Mouse (Mus musculus) kidney, embryonic 14.5 days (tissue): ENCODE results near the gene Arhgap8. TPM values are rescaled to one million over a fixed set of nuclear protein-coding genes. Genes with fewer than 3 reads are reported as not detected.

Experiments
- ATAC-seq: fragments of 200-750 bp; cut with Nextera tagmentation; 2 replicates; pipeline ENCODE4 v1.8.0; 2017; ENCODE audit warnings: moderate number of reproducible peaks, mild to moderate bottlenecking, moderate TSS enrichment, moderate library complexity; ENCODE audit not compliant: low FRiP score, low TSS enrichment
- H3K27ac ChIP-seq: fragments of 300-500 bp; sonication (generic); 2 replicates; pipeline ENCODE4 v1.5.1; 2014; ENCODE audit warnings: low read depth, mild to moderate bottlenecking, low read length, moderate library complexity, mixed read lengths
- H3K27me3 ChIP-seq: fragments of 300-500 bp; sonication (generic); 2 replicates; pipeline ENCODE4 v1.6.1; 2014; ENCODE audit warnings: mild to moderate bottlenecking, low read length; ENCODE audit not compliant: control insufficient read depth, insufficient read depth
- H3K36me3 ChIP-seq: fragments of 300-500 bp; sonication (generic); 2 replicates; pipeline ENCODE4 v1.6.1; 2014; ENCODE audit warnings: low read length, mixed read lengths; ENCODE audit not compliant: control insufficient read depth, insufficient read depth
- H3K4me1 ChIP-seq: fragments of 300-500 bp; sonication (generic); 2 replicates; pipeline ENCODE4 v1.6.1; 2014; ENCODE audit warnings: low read length, mixed read lengths; ENCODE audit not compliant: control insufficient read depth, insufficient read depth
- H3K4me2 ChIP-seq: fragments of 300-500 bp; sonication (generic); replicated peaks from 2 replicates; pipeline ENCODE4 v1.6.1; 2014; ENCODE audit warnings: low read depth, mild to moderate bottlenecking, low read length
- H3K4me3 ChIP-seq: fragments of 300-500 bp; sonication (generic); 2 replicates; pipeline ENCODE4 v1.5.1; 2014; ENCODE audit warnings: mild to moderate bottlenecking, low read length
- H3K9ac ChIP-seq: fragments of 300-500 bp; sonication (generic); 2 replicates; pipeline ENCODE4 v1.6.1; 2014; ENCODE audit warnings: low read depth, mild to moderate bottlenecking, low read length, moderate library complexity
- H3K9me3 ChIP-seq: fragments of 300-500 bp; sonication (generic); 2 replicates; pipeline ENCODE4 v1.6.1; 2016; ENCODE audit warnings: low read length; ENCODE audit not compliant: control insufficient read depth
- WGBS: fragments of 180-500 bp; shearing (Covaris S2); extraction: QIAGEN DNeasy Blood & Tissue Kit; methylation state at CpG from one replicate; pipeline ENCODE4 v1.1.7; 2014; 5-methylcytosine and 5-hydroxymethylcytosine counted together
- polyA plus RNA-seq: library from polyadenylated mRNA; unstranded; fragments of >200 nt; fragmentation: Nextera tagmentation; extraction: Ambion mirVana; gene quantifications from 2 replicates; pipeline ENCODE4 v1.2.1, GENCODE M21; 2014

The Arhgap8 gene
- polyA plus RNA-seq, 1 experiment from 2014 or later, result 10.2 TPM

DNA sequence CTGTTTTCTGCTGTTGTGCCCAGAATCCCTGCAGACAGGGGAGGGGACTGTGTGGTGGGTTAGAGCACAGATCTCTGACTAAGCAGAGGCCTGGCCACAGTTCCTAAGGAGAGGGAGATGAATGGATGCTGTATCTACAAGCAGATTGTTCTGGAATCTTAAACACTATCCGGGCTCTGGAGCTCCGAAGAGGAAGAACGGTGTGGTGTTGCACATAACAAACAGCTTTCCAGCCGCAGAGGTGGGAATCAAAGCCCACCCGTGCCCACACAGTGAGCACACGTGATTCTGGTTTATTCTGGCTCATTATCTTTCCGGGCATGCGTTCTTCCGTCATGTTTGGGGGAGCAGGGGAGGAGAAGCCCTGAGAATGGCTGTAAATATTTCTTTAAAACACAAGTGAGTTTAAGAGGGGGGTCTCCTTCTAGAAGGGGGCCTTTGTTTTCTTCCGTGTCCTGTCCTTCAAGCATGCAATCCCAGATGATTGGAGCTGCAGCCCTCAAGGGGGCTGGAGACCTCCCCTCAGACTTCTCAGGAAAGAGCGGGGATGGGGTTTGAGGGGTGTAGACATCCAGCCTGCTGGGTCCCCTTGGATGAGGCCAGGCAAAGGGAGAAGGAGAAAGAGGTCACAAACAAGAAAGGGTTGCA is 16.6 kb downstream of the Arhgap8 start:
- Histone ChIP-seq H3K36me3 (no peaks in the 10 kb centered on the region), H3K27me3 (no peaks in the 10 kb centered on the region), H3K4me3 (no peak overlapping the region), H3K9me3 (no peaks in the 10 kb centered on the region), H3K4me2 (no peak overlapping the region), H3K4me1 (peaks cover 9% of the 10 kb centered on the region), H3K27ac (no peak overlapping the region), H3K9ac (no peak overlapping the region)
- ATAC-seq, result no peak
- WGBS, result 74% methylated on average over 11 of the region's 11 CpGs

DNA sequence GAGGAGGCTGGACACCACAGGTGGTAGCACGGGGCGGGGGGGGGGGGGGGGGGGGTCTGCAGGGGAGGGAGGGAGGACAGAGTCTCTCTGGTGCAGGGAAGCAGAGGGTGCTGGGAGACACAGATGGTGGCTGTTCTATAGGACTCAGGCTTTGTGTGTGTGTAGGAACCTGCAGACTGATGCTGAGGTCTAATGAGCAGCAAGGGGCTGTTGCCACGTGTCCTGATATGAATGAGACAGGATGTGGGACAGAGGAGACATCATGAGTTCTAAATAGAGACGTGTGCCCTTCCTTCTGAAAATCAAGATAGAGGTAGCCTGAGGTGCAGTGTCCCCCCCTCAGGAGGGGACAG is 17.1 kb downstream of the Arhgap8 start:
- Histone ChIP-seq H3K36me3 (no peaks in the 10 kb centered on the region), H3K27me3 (no peaks in the 10 kb centered on the region)

DNA sequence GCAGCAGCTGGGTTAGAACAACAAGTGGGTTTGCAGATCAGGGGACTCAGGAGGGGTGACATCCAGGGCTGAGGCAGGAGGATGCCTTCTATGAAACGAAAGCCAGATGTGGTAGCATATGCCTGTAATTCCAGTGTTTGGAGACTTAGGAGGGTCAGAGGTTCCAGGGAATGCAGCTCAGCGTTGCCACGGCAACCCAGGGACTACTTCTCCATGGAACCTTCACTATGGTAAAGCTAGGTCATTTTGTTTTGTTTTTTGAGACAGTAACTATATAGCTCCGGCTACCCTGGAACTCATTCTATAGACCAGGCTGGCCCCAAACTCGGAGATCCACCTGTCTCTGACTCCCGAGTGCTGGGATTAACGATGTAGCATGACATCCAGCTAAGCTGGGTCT is 18.4 kb downstream of the Arhgap8 start:
- Histone ChIP-seq H3K9me3 (no peaks in the 10 kb centered on the region), H3K9ac (no peak overlapping the region), H3K36me3 (no peaks in the 10 kb centered on the region), H3K27me3 (no peaks in the 10 kb centered on the region), H3K4me3 (no peak overlapping the region), H3K4me1 (no peaks in the 10 kb centered on the region), H3K4me2 (no peak overlapping the region), H3K27ac (no peak overlapping the region)
- 81% methylated on average over 7 of the region's 7 CpGs for WGBS
- no peak for ATAC-seq

More for the DNA sequence above, 17.1 kb downstream of the Arhgap8 start:
- 60% methylated on average over 2 of the region's 4 CpGs for WGBS
- Histone ChIP-seq H3K4me2 (no peak overlapping the region), H3K9ac (no peak overlapping the region), H3K9me3 (no peaks in the 10 kb centered on the region), H3K27ac (no peak overlapping the region), H3K4me3 (no peak overlapping the region), H3K4me1 (peaks cover 4% of the 10 kb centered on the region)
- no peak for ATAC-seq

DNA sequence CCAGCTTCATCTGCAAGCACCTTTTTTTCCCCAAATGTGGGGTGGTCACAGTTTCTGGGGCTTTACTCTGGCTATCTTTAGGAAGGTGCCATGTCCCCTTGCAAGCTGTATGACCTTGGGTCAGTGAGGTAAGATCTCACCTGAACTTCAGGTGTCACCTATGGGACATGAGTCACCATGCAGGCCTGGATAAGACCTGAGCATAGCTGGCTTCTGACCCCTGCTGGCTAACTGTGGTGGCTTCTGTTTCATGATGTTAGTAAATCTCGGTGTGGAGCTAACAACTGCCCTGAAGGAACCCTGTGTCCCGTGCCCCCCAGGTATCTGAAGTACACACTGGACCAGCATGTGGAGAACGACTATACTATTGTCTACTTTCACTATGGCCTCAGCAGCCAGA is 21.7 kb downstream of the Arhgap8 start:
- Histone ChIP-seq H3K9ac (no peak overlapping the region), H3K4me3 (no peak overlapping the region), H3K27ac (no peak overlapping the region), H3K27me3 (no peaks in the 10 kb centered on the region), H3K9me3 (no peaks in the 10 kb centered on the region), H3K36me3 (no peaks in the 10 kb centered on the region), H3K4me1 (no peaks in the 10 kb centered on the region), H3K4me2 (no peak overlapping the region)
- no peak for ATAC-seq
- WGBS, result 80% methylated on average over 3 of the region's 3 CpGs

DNA sequence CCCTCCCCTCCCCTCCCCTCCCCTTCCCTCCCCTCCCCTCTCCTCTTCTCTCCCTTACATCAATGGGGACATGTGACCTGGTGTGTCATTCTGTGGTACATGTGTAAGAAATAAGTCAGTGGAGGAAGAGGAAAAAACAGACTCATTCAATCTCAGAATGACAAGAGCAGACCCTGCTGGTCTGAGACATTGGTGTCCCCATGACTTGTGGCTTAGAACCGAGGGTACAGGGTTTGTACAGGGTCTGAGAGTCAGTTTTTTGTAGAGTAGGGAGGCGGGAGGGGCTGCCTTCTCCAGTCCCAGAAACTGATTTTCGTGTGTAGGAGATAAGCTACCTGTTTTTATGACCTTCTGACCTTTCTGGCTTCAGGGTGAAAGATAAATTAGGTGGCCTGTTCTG is 23.5 kb downstream of the Arhgap8 start:
- H3K9me3 ChIP-seq, result no peaks in the 10 kb centered on the region
- H3K4me2 ChIP-seq, result no peak overlapping the region
- no peak overlapping the region for H3K9ac ChIP-seq
- no peak overlapping the region for H3K4me3 ChIP-seq
- H3K4me1 ChIP-seq, result no peaks in the 10 kb centered on the region
- no peaks in the 10 kb centered on the region for H3K36me3 ChIP-seq
- ATAC-seq, result no peak
- H3K27ac ChIP-seq, result no peak overlapping the region
- 5% methylated on average over 3 of the region's 3 CpGs for WGBS
- H3K27me3 ChIP-seq, result no peaks in the 10 kb centered on the region

DNA sequence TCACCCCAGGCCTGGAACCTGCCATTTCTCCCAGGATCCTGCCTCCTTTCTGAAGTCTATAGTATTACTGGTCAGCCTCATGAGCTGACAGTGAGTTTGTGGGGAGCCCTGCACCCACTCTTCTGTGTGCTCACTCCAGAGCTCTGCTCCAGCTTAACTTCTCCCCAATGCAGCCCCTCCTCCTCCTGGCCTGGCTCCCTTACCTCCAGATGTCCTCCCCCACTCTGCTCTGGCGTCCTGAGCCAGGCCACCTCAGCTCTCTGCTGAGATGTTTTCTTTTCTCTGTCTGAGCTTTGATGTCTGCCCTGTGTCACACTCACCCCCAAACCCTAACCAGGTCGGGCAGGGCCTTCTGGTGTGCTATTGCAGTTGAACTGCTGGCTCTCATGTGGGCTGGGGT is 24.5 kb downstream of the Arhgap8 start:
- H3K36me3 ChIP-seq, result no peaks in the 10 kb centered on the region
- H3K27me3 ChIP-seq, result no peaks in the 10 kb centered on the region
- no peak overlapping the region for H3K27ac ChIP-seq
- H3K9ac ChIP-seq, result no peak overlapping the region
- no peaks in the 10 kb centered on the region for H3K4me1 ChIP-seq
- ATAC-seq, result peak; percentile 46; the same call in 1 of the 2 replicates
- no peak overlapping the region for H3K4me3 ChIP-seq
- WGBS, result 3% methylated on average over 2 of the region's 2 CpGs
- H3K4me2 ChIP-seq, result no peak overlapping the region
- H3K9me3 ChIP-seq, result no peaks in the 10 kb centered on the region

DNA sequence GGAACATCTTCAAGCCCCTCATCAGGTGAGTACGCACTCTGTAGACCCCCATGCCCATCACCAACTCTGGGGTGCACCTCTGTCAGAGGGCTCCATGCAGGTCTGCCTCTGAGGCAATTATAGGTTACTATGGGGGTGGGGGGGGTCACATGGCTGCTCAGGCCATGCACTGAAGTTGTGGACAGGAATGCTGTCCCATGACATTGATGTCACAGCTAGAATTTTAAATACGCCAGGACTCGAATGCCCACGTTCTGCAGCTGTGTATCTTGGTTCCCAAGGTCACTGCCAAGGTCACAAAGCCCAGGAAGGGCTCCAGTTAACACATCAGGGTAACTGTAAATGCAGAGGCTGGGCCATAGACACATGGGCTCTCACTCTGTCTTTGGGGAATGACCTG is 26.0 kb downstream of the Arhgap8 start:
- WGBS, result 90% methylated on average over 4 of the region's 4 CpGs
- H3K4me1 ChIP-seq, result no peaks in the 10 kb centered on the region
- ATAC-seq, result no peak
- no peak overlapping the region for H3K9ac ChIP-seq
- H3K4me3 ChIP-seq, result no peak overlapping the region
- H3K36me3 ChIP-seq, result no peaks in the 10 kb centered on the region
- H3K4me2 ChIP-seq, result no peak overlapping the region
- H3K9me3 ChIP-seq, result no peaks in the 10 kb centered on the region
- H3K27me3 ChIP-seq, result no peaks in the 10 kb centered on the region
- H3K27ac ChIP-seq, result no peak overlapping the region

DNA sequence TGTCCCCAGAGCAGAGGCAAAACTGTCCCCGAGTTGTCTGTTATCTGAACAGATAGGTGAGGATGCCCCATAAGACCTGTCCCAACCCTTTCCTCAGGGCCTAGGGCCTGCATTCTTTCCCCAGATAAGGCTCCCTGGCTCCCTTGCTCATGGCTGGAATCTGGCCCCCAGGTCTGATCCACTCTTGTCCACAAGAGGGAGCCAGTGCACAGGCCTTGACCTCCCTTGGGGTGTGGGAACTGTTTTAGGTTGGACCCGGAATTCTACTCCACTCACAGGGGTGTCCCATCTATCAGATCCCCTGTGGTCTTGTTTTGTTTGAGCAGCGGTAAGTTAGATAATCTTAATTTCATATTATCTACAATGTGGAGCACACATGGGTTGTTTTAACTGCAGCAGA is 35.1 kb downstream of the Arhgap8 start:
- no peak overlapping the region for H3K27ac ChIP-seq
- no peak overlapping the region for H3K4me2 ChIP-seq
- H3K4me3 ChIP-seq, result no peak overlapping the region
- H3K27me3 ChIP-seq, result no peaks in the 10 kb centered on the region
- 21% methylated on average over 3 of the region's 3 CpGs for WGBS
- no peaks in the 10 kb centered on the region for H3K36me3 ChIP-seq
- H3K4me1 ChIP-seq, result 0 out of 2 replicates have a peak, but pooled peaks cover 5% of the 10 kb centered on the region
- ATAC-seq, result 0 out of 2 replicates have a peak, but pooled peaks have one; percentile 51
- no peaks in the 10 kb centered on the region for H3K9me3 ChIP-seq
- H3K9ac ChIP-seq, result no peak overlapping the region

DNA sequence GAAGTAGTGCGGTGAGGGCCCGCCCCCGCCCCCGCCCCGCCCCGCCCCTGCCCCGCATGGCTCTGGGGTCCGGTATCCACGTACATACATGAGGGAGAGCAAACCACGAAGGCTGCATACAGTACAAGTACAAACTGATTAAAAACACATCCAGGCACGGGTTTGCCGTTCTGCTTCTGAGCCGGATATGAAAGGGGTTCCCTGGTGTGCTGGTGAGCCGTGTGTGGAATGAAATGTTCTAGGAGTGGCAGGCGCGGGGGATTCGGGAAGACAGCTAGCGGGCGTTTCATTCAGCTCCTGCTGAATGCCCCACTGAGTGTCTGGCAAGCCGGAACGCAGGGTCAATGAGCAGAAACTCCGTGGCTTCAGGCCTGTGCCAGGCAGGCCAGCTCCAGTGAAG is 36.6 kb downstream of the Arhgap8 start:
- Histone ChIP-seq H3K9ac (peak overlapping the region; percentile 13; the same call in 1 of the 2 replicates), H3K27ac (no peak overlapping the region), H3K4me1 (0 out of 2 replicates have a peak, but pooled peaks cover 5% of the 10 kb centered on the region), H3K27me3 (no peaks in the 10 kb centered on the region), H3K36me3 (no peaks in the 10 kb centered on the region), H3K4me3 (peak overlapping the region; percentile 20), H3K9me3 (no peaks in the 10 kb centered on the region), H3K4me2 (peak overlapping the region; percentile 50)
- no peak for ATAC-seq
- 3% methylated on average over 22 of the region's 22 CpGs for WGBS
